9 mouse cellular contexts compared by ENCODE assay signal in the genomic region with DNA sequence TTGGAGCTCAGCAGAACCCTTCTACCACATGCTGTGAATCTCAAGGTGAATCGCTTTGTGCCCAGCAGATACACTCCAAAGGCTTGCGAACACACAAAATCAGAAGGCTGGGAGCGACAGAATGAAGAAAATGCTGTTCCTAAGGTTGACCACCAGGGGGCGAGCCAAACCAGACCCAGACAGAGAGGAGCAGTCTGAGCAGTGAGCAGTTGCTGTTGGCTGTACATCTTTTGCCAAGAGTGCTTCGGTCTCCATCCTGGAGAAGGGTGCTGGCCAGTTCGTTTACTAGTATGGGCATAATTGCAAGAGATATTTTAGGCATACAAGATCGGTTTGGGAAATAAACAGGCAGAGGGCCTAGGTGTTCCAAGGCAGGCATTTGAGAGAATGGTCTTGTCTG. TPM values are rescaled to one million over a fixed set of nuclear protein-coding genes. Genes with fewer than 3 reads are reported as not detected.
DNase-seq lines count a peak whose midpoint lies in the region; ATAC-seq and TF ChIP-seq lines count a peak whose summit lies in the region.
"Had no signal": no experiment of that assay in that cellular context is flagged by ENCODE, and none has a peak within 500 bp of the region (broad histone marks: within the 10 kb centered on the region; RNA-seq: fewer than 3 reads in every experiment).

No protein-coding gene starts in this region.

- no peaks in the 10 kb centered on the region for H3K9me3 ChIP-seq in midbrain, embryonic 13.5 days

- H3K4me2 ChIP-seq in midbrain, embryonic 13.5 days (replicated peaks): no peak overlapping the region

- ATAC-seq in midbrain, embryonic 13.5 days: peak; percentile 82
- no peak for ATAC-seq in inflammation-experienced regulatory T-cells, adult 6 months

- H3K27ac ChIP-seq in midbrain, embryonic 13.5 days: no peak overlapping the region
- no peak overlapping the region for H3K27ac ChIP-seq in small intestine, adult 2 months (ENCODE audit: insufficient read depth, low read depth, low read length)

- no peak overlapping the region for H3K9ac ChIP-seq in midbrain, embryonic 13.5 days (replicated peaks)

- 36% methylated on average over 7 of the region's 7 CpGs for WGBS in midbrain, embryonic 13.5 days
- WGBS in small intestine, adult 2 months: 27% methylated on average over 7 of the region's 7 CpGs

- DNase-seq in ES-CJ7 (ENCODE audit: low read depth, low spot score): peak; percentile 59
- peak; percentile 64 for DNase-seq in adrenal gland, postnatal 10 days
- peak; percentile 40 for DNase-seq in embryo, embryonic 9.5 days (ENCODE audit: extremely low spot score)
- peak; percentile 24 to 26 for DNase-seq in heart, postnatal 36 days
- peak; percentile 47 to 63 for DNase-seq in left cerebral cortex, adult 18-20 months (ENCODE audit: low spot score in 2 of 2)

- no peaks in the 10 kb centered on the region for H3K27me3 ChIP-seq in midbrain, embryonic 13.5 days
- H3K27me3 ChIP-seq in small intestine, adult 2 months (ENCODE audit: control insufficient read depth, insufficient read depth, low read length): no peaks in the 10 kb centered on the region

- TF ChIP-seq POLR2A in small intestine, adult 2 months (IDR thresholded peaks at IDR 0.05; ENCODE audit: low read depth, low read length): no peak

- no peak overlapping the region for H3K4me3 ChIP-seq in midbrain, embryonic 13.5 days (replicated peaks)
- H3K4me3 ChIP-seq in small intestine, adult 2 months (ENCODE audit: low read depth, low read length): no peak overlapping the region

- intact Hi-C loops in heart, postnatal 36 days (cut with DNase I): loop anchor here (2.0 to 10.0 kb wide), 2 partner anchors 903 to 991 kb away; no protein-coding TSS in a partner anchor

- peak; percentile 61; the same call in 1 of the 2 replicates for TF ChIP-seq CTCF in small intestine, adult 2 months (IDR thresholded peaks at IDR 0.05; ENCODE audit: extremely low read depth, insufficient read length, insufficient replicate concordance, low read depth, low read length)

- H3K36me3 ChIP-seq in midbrain, embryonic 13.5 days: no peaks in the 10 kb centered on the region
- no peaks in the 10 kb centered on the region for H3K36me3 ChIP-seq in small intestine, adult 2 months (ENCODE audit: control insufficient read depth, insufficient read depth, low read length)

- H3K4me1 ChIP-seq in midbrain, embryonic 13.5 days (replicated peaks): no peaks in the 10 kb centered on the region
- H3K4me1 ChIP-seq in small intestine, adult 2 months (ENCODE audit: control insufficient read depth, insufficient read depth, insufficient read length, low read length): no peaks in the 10 kb centered on the region

RNA-seq across cellular contexts. Expression of gene Trpc5os, which starts 52.9 kb away (rescaled TPM):
- not detected for total RNA-seq in adrenal gland, postnatal 10 days (2021)
- total RNA-seq in heart, postnatal 36 days (2021): not detected
- not detected for total RNA-seq in left cerebral cortex, adult 18-20 months (2021)
- polyA plus RNA-seq in midbrain, embryonic 13.5 days (2015; fragmentation: Nextera tagmentation; extraction: Ambion mirVana): not detected in 2 replicates
- polyA plus RNA-seq in small intestine, adult 2 months (2012; rRNA removed): not detected in 2 replicates
- polyA plus RNA-seq in inflammation-experienced regulatory T-cells, adult 6 months (2017; shearing (Covaris generic)): not detected
- polyA plus RNA-seq: heart, embryonic 16.5 days had no signal
